Mouse (Mus musculus) left cerebral cortex, postnatal 14 days (tissue): ENCODE results near the gene Crnkl1. TPM values are rescaled to one million over a fixed set of nuclear protein-coding genes. Genes with fewer than 3 reads are reported as not detected.
"Not testable (repeated sequence)": the region's sequence is repeated elsewhere in the genome, so short reads cannot be mapped to it uniquely, and the experiment has no call there.

ENCODE experiments used
- DNase-seq, 2 experiments: peaks; one replicate each; pipeline ENCODE4 v3.0.0; 2021 to 2022; ENCODE audit warnings: low spot score in 2 of 2, mixed read lengths in 1 of 2
- intact Hi-C: fragments of 180-260 bp; cut with DNase I; formaldehyde crosslinking; loops from one replicate; pipeline ENCODE4 v1.15.1; 2025
- total RNA-seq, 2 experiments: library from RNA; stranded (reverse); gene quantifications; 2 replicates each; pipeline ENCODE4 v1.2.3; 2021

The Crnkl1 gene
- total RNA-seq, 2 experiments from 2014 or later: 16.7 to 18.9 TPM

DNA sequence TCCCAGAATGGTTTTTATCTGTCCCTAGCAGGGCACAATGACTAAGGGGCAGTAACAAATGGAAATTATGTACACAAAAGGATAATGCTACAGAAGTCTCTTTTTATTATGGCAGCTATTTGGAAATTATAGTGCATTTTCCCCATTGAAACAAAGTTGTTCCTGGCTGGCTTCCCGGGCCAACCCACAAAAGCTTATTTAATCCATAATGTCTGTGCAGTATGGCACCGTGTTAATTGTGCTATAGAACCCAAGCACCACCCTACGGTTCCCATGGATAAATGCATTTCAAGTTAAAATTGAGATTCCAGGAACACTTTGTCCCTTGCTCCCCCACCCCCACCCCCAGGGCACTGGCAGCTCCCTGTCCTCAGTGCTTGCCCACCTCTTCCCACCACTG lies 9.5 kb upstream of the Crnkl1 start:
- peak; percentile 20 to 32 for DNase-seq
- intact Hi-C loops: no loop called here

DNA sequence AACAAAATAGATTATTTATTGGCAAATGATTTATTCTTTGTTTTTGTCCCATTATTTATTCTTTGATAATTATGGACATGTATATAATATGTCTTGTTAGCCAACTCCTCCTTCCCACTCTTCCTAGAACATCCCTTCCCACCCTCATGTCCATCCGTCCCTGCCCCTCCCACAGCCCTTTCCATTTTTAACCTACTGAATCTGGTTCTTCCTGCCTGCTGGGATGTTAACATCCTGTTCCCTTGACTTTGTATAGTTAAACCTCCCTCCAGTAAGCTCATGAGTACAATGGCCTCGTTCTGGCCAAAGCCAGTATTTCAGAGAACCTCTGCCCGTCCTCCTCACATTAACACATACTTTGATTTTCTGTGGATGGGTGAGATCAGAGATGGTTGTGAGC lies 6.6 kb upstream of the Crnkl1 start:
- no peak for DNase-seq
- intact Hi-C loops: no loop called here

DNA sequence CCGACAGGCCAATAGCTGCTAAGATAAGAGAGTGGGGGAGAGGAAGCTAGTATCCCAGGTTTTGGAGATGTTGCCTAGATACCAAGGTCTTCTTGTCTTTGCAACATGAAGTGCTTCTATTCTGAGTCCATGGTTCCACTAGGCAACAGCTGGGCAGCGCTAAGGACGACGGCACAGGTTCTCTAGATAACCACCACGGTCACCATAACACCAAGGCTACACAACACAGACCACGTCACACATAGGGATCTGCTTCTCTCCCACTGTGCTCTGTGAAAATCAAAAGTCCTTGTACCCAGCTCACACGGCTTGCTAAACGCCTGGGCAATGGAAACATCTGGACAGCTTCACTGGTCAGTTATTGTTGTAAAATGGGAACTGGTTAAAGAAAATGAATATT lies 2.2 kb upstream of the Crnkl1 start:
- intact Hi-C loops: no loop called here
- peak in 1 of 2 experiments; percentile 23 for DNase-seq

DNA sequence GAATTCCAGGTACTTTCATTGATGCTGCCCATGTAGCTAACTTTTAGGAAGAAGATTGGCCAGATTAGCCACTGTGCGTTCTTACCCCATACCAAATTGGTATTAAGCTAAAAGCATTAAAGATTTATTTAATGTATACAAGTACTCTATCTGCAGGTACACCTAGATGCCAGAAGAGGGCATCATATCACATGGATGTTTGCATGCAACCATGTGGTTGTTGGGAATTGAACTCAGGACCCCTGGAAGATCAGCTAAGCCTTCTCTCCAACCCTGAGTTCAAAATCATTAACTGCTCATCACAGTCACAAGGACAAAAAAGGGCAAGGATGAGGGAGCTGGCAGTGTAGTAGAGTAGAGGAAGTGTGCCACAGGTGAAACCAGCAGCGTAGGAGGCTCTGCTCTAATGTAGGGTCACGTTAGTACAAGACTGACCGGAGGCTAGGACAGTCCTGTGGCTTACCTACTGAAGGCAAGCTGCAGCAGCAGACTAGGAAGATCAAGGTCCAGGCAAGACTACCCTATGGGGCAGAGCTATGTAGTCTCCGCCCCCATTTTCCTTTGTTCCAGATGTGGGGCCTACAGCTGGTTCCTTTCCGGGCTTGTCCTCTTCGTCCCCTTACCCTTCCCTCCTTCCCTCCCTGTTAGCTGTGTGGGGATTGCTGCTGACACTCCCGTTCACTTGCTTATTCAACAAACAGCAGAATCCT lies 13.7 kb downstream of the Crnkl1 start:
- no peak for DNase-seq
- intact Hi-C loops: no loop called here

DNA sequence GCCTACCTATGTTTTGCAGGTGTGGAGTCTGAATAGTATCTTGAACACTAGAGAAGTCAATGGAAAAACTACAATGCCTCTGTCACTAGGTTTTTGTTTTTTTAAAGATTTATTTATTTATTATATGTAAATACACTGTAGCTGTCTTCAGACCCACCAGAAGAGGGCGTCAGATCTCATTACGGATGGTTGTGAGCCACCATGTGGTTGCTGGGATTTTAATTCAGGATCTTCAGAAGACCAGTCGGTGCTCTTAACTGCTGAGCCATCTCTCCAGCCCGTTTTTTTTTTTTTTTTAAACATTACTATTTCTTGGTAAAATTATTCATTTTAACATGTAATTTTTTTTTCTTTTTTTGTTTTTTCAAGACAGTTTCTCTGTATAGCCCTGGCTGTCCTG lies 28.9 kb downstream of the Crnkl1 start:
- intact Hi-C loops: not testable (repeated sequence)

DNA sequence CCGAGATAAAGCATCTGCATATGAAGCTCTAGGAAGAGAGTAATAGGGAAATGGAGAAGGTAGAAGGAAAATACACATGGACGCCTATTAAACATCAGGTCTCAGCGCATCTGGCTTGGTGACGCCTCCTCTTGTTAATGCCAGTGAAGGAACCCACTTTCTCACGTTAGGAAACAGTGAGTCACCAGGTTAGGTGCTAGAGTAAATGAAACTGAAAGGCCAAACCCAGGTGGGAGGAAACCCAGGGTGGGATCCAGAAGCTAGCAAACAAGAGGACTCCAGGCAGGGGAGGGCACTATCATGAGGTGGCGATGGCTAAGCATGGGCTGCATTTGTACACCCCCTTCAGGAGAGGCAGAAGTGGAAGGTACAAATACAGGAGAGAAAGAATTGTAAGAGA lies 29.7 kb downstream of the Crnkl1 start:
- DNase-seq: no peak
- intact Hi-C loops: no loop called here

More for the DNA sequence above, 28.9 kb downstream of the Crnkl1 start:
- not testable (repeated sequence) for DNase-seq

DNA sequence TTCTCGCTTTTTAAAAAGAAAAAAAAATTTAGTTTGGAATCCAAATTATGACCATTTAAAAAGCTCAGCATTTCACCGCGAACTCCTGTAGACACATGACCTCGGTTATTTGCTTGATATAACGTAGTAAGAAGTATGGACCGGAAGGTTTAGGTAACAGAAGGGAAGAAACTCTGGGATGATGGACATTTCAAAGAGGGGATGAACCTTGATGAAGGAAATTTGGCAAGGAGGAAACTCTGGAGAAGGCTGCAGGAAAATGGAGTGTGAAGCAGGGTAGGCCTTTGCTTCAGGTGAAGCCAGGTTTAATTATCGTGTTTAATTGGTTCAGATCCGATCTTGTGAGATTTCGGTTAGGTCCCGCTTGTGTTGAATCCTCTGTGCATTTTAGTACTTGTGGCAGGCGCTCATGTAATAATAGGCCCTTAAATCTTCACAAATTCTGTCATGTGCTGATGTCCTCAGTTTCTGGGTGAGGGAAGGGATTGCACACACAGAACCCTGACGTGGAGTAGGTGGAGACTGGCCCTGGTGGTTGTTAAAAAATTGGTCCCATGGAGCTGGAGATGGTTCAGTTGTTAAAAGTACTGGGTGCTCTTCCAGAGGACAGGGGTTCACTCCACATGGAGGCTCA lies 30.7 kb downstream of the Crnkl1 start:
- intact Hi-C loops: loop anchor here (5.0 kb wide), 1 partner anchor 202 kb away; no protein-coding TSS in a partner anchor
- no peak for DNase-seq

DNA sequence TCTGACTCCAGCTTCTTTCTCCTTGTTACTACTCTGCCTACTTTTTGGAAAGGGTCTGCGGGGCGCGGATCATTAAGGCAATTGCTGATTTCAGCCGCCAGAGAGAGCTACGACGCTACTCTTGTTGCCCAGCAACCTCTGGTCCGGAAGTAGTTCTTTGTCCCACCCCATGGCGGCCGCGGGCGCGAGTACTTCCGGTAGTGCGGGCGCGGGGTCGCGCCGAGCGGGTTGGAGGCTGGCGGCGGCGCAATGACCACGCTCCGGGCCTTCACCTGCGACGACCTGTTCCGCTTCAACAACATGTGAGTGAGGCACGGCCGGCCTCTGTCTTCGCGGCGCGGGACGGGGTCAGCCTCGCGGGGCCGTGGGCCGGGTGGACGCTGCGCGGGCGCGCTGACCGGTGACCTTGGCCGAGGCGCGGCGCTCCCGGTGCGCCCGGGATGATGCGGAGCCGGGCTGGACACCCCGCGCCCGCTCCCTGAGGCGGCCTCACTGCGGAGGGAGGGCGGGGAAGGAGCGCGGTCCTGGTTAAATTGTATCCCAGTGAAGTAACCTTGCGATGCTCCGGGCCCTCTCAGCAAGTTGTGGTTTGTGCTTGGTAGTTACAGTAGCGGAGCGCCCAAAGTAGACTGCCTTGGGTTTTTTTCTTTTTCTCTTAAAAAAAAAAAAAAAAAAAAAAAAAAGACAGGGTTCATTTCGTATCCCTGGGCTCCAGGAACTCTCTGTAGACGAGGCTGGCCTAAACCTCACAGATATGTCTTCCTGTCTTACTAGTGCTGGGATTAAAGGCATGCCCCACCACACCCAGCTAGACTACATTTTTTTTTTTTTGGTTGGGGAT lies 31.5 kb downstream of the Crnkl1 start:
- DNase-seq: peak; percentile 89 to 92
- intact Hi-C loops: loop anchor here (5.0 kb wide), 1 partner anchor 201 kb away; no protein-coding TSS in a partner anchor

DNA sequence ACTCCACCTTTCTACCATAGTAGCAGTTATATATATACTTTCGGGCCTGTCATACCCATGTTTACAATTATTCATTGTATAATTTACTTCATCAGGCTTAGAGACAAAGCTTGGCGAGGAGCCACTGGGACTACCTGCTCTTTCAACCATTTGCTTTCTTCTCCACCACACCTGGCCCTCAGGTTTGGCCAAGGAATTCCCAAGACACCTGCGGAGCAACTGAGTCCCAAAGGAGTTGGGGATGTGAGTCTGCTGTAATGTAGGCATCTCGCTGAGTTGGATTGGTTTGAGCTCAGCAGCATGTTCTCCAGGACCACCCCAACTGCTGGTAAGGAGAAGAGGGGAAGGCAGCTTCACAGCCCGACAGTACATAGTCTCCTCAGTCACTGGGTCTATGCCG lies 33.0 kb downstream of the Crnkl1 start, which contains the start of gene Naa20:
Gene Naa20, plus strand, starts transcription at position 239 of the 400 bp plus-strand sequence.
- intact Hi-C loops: loop anchor here (5.0 kb wide), 1 partner anchor 200 kb away; no protein-coding TSS in a partner anchor
- no peak for DNase-seq

DNA sequence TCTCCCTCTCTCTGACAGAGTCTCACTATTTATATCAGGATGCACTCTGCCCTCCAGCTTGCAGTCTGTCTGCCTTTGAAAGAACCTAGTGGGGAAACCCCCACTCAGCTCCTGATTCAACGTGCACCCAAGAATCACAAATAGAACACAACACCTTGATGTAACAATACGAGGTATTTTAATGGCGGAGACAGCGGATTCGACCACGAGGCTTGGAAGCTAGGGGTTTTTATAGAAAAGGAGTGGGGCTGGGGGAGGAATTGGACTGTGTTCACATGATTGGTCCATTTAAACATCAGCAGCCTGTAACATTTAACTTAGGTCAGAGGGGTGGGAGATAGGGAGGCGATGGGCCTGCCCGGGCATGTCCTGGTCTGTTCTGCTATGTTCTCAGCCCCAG lies 34.5 kb downstream of the Crnkl1 start:
- intact Hi-C loops: loop anchor here (5.0 kb wide), 1 partner anchor 198 kb away; no protein-coding TSS in a partner anchor
- not testable (repeated sequence) for DNase-seq

DNA sequence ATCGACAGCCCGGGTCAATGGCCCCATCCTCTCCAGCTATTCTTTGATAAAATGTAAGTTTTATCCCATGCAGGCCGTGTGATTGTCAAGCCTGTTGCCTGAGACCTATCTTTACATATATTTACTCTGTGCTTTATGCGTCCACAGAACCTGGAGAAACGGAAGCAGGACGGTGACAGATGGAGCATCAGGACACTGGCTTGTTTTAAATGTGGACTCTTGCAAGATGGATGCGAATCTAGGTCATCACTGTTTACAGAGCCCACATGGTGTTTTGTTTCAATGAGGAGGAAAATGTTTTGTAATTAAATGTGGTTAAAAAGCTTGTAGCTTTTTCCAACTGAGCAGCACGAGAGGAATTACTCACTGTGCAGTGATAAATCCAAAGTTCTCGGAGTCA lies 36.7 kb downstream of the Crnkl1 start:
- DNase-seq: no peak
- intact Hi-C loops: no loop called here

DNA sequence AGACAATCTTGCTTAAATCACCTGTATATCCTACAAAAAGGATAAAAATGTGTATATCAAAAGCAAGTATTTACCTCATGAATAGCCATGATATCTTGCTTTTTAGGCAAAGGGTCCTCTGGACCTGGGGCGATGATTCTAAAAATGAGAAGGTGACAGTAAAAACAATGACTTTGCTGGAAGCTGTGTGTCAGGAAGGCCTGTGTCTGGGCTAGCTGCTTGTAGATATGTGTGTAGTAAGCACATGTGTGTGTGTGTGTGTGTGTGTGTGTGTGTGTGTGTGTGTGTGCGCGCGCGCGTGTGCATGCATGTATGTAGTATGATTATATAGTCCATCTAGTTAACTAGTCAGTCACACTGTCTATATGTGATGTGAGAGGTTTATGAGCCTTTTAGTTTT lies 41.1 kb downstream of the Crnkl1 start:
- intact Hi-C loops: no loop called here
- DNase-seq: no peak

DNA sequence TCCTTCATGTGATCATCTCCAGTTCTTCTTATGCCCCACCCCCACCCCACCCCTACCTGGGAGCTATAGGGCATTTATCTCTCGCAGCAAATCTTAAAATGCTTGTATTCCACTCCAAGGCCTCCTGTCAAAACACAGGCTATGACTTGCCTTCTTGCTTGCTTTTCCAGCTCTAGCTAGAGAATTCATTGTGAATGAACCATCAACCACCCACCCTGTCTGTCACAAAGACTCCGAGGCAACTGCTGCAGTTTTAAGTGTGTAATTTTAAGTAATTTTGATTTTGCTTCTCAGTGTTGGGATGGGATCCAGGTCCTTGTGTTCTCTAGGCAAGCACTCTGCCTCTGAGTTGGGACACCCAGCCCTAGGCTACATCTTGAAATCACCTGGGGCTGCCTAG lies 44.2 kb downstream of the Crnkl1 start:
- intact Hi-C loops: no loop called here
- peak in 1 of 2 experiments; percentile 33 for DNase-seq

DNA sequence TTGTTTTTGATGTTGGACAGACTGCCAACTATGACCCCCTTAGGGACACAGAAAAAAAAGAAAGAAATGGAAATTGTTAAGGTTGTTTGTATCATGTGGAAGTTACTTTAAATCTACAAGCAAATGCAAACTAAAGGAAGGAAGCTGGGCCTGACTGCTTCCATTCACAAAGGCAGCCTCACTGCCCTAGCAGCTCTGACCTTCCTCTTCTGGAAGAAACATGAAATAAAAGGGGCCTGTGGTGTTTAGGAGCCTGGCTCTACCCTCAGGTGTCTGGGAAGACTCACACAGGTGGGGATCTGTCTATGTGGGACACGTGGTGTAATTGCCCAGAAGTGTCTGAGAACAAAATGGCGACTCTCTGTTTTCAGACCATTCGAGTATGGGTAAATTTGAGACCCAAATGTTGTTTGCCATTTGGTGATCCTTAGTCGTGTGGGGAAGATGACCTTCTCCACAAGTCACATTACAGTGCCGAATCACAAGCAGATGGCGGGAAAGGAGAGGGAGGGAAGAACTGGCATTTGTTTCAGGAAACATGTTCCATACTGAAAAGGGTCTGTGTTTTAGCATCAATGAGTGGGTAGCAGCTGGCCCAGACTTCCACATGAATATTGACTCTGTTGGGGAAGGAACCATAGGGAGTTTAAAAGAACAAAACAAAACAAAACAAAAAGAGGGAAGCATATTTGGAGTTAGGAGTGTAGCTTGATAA lies 45.9 kb downstream of the Crnkl1 start:
- intact Hi-C loops: no loop called here
- no peak for DNase-seq

DNA sequence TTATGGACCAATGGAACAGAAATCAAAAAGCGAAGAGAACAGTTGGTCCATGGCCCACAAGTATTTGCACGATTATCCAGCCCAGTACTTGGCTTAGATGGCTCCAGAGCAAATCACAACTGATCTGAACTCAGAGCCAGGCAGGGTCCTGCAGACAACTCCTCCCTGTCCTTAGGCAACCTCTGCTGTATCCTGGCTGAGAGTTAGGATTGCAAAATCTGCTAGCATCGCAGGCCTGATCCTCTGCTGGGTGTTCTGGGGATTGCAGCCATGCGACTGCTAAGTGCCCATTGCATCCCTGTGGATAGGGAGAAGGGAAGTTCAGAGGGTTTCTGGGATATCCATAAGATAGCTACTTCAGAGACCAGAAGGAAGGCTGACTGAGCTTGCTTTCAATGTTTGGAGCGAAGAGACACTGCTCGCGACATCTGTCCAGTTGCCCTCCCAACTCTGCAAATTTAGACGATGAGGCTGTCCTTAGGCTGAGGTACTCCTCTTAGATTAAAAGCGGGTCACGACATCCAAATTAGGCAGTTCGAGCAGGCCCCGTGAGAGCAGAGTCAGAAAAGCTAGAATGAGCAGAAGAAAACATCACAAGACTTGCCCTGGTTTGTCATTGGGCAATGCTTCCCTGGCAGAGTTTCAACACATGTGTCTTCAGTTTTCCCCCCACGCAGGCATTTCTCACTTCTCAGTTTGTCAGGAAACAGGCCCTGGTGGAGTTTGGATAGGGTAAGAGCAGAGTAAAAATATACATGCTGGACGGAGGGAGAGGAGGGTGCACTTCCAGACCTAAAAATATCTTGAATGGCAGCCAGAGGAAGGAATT lies 46.7 kb downstream of the Crnkl1 start:
- intact Hi-C loops: no loop called here
- DNase-seq: peak; percentile 76 to 91

DNA sequence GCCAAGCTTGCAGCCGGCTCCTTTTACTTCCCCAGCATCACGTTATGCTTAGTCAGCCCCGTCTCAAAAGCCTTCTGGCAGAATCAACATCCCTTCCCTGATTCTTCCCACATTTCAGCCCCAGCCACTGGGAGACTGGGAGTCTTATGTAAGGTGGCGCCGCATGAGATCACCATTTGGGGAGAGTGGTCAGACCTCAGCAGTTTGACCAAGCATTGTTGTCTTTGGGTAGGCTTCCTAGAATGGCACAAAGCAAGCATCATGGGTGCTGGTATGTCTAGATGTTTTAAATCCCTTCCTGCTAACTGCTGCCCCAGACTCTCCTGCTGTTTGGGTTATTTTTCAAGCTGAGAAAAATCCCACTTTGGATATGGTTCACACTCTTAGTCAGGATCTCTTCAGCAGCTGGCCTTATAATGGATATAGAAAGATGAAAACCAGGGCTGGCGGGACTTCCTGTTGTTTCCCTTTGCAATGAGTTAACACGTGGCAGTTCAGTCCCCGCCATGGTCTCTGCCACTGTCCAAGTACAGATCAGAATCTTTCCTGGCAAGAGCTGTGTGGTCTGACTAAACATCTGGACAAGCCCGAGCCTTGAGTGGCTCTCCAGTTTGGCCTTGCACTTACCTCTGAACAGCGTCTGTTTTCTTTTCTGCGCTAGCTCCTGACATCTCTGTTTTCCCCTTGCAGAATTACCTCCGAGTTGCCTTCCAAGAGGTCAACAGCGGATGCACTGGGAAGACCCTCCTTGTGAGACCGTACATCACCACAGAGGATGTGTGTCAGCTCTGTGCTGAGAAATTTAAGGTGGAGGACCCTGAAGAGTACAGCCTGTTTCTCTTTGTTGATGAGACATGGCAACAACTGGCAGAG lies 49.7 kb downstream of the Crnkl1 start:
- intact Hi-C loops: loop anchor here (5.0 kb wide), 1 partner anchor 188 kb away; no protein-coding TSS in a partner anchor
- DNase-seq: peak in 1 of 2 experiments; percentile 44
